Mouse (Mus musculus): ENCODE results near the gene Sult5a1.
A peak's percentile ranks its signal among the peaks of the same experiment; 100 is the strongest.
"Not testable (repeated sequence)": the region's sequence is repeated elsewhere in the genome, so short reads cannot be mapped to it uniquely, and the experiment has no call there.

The Sult5a1 gene

GRCm38 (mm10) chr8:123157888-123158465 lies at the start of gene Sult5a1:
Gene Sult5a1 (minus strand): TSS chr8:123158315.
- DNase-seq, result peak; percentile 32

DNA sequence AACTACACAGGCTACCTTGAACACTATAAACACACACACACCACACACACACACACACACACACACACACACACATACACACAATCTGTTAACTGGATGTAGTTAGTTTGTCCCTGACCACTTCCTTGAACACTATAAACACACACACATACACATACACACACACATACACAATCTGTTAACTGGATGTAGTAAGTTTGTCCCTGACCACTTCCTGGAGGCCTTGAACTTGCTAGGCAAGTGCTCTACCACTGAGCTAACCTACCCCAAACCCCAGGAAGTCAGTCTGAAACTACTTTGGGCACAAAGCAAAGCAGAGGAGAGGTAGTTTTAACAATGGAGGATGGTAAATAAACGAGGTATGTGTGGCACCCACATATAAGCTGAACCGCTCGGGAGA lies 45.5 kb upstream of the Sult5a1 start:
- DNase-seq, result no peak

DNA sequence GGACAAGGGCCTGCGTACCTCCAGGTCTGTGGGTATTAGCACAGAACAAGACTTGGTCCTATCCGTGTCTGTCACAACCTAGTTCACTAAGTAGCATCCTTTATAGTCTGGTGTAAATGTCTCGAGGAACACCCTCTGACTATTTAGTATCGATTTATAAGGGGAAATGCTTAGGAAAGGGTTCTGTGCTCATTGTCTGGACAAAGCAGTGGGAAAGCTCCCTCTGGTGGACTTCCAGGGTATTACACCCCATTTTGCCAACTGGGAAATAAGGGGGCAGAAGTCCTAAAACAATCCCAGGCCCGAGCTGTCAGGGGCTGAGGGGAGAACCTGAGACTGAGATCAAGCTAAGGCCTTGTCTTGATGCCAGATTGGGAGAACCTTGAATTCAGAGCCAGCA lies 44.2 kb upstream of the Sult5a1 start:
- DNase-seq, result peak; percentile 80

DNA sequence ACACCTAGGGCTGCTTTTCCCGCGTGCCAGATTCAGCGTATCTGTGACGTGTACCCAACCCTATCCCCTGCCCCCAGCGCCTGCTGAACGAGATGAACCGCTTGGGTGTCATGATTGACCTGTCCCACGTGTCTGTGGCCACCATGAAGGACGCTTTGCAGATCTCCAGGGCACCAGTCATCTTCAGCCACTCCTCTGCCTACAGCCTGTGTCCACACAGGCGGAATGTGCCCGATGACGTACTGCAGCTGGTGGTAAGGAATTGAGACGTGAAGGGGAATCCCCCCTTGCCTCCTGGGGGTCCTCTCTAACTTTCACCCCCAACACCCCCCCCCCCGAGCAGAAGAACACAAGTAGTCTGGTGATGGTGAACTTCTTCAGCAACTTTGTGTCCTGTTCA lies 41.7 kb upstream of the Sult5a1 start:
- no peak for DNase-seq

- DNase-seq, result not testable (repeated sequence)
Observed at GRCm38 (mm10) chr8:123197016-123197415, 38.9 kb upstream of the Sult5a1 start.

DNA sequence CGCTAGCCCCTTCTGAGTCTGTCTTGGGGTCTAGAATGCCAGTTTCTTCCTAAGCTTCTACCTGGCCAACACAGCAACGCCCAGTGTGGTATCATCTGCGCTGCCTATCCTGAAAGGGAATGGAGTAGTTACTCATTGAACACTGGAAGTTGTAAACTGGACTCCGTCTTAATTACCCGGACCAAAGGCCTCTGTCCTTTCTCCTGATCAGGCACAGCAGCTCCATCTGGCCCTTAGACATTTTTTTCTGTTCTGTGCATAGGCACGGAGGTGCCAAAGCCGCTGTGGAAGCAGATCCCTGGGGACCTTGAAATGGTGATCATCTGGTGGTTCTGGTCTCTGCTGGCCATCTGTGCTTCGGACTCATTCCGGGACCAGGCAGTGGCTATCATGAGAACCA lies 35.7 kb upstream of the Sult5a1 start:
- DNase-seq, result no peak

DNA sequence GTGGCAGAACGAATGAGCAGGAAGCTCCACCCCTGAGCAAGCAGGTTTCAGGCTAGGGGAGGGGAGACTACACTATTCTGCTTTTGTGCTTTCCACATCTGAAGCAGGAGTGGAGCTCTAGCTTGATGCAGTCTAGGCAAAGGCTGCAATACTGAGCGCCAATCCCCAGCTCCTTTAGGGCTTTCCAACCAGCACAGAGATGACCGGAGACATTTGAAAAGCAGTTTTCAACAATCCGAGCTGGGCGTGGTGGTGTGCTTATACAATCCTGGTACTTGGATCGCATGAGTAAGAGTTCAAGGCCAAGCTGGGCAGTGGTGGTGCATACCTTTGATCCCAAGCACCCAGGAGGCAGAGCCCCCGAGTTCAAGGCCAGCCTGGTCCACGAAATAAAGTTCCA lies 33.8 kb upstream of the Sult5a1 start:
- DNase-seq, result no peak

DNA sequence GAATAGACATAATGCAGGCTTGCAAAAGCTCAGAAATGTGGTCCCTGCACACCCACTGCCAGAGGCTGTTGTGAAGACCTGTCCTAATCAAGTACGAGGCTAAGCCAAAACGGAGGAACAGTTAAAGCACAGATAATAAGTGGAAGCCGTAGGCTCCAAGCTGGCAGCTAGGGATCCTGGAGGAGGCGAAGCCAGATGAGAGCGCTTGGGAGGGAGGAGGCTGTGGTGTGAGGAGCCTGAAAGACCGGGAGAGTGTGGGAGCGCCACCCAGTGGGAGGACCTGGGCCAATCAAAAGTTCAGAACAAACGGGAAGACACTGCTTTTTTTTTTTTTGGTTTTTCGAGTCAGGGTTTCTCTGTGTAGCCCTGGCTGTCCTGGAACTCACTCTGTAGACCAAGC lies 32.6 kb upstream of the Sult5a1 start:
- peak; percentile 72 for DNase-seq

DNA sequence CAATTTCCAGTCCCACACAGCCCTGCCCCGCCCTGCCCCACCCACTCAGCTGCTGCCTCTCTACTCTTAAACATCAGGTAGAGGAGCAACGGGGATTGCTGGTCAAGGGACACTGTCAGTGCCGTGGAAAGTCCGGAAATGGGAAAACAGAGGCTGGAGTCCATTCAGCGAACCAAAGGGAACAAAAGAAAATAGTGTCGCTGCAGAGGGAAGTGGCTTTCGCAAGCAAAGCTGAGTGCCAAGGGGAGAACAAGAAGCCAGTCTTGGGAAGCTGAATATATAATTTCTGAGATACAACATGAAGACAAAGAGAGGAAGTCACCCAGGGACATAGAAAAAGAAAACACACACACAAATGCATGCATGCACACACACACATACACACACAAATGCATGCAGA lies 30.7 kb upstream of the Sult5a1 start:
- no peak for DNase-seq

- DNase-seq, result no peak
Observed at GRCm38 (mm10) chr8:123188006-123188405, 29.9 kb upstream of the Sult5a1 start.

GRCm38 (mm10) chr8:123185566-123186409 lies 27.7 kb upstream of the Sult5a1 start, which contains the start of gene Dpep1:
Gene Dpep1 (plus strand): TSS chr8:123186242.
- DNase-seq, result no peak

DNA sequence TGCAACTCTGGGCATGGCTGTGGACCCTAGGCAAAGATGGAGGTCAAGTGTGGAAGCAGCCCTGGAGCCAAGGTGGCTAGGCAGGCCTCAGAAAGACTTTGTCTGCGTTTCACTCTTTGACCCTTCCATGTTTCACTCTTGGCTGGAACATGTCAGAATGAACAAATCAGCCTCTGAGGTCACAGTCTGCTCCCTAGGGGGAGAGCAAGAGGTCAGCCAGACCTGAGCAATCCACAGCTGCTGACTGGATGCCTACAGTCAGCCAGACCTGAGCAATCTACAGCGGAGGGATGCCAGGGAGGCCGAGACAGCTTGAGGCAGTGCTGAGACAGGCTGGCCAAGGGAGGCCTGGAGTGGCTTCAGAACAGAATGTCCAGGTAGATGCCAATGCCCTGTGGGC lies 23.3 kb upstream of the Sult5a1 start:
- DNase-seq, result no peak

DNA sequence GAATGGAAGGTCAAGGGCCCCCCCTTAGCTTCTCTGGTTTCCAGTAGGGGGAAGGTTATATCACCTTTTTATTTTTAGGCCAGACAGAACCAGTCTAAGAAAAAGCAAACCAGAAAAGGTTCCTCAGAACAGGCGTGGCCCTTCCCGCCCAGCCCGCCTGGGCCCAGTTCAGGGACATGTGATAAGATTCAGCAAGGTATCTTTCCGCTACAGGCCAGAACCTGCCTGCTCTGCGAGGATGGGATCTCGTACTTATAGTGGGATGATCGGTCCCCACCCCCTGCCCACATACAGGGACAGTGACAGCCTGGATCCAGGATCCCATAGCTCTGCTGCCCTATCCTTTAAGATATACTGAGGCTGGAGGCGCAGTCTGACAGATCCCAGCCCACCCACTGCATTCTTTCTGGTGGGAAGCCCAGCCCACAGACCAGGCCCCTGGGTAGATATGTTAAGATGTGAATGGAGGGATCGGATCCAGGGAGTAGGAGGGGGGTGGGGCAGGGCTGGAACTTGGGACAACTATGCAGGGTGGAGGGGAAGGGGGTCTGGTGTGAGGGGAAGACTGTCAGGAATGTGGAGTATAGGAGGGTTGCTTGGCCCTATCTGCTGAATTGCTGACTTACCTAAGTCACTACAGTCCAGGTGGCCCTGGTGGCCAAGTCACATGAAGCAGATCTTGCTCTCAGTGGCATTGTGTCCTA lies 1.9 kb downstream of the Sult5a1 start:
- DNase-seq, result no peak

DNA sequence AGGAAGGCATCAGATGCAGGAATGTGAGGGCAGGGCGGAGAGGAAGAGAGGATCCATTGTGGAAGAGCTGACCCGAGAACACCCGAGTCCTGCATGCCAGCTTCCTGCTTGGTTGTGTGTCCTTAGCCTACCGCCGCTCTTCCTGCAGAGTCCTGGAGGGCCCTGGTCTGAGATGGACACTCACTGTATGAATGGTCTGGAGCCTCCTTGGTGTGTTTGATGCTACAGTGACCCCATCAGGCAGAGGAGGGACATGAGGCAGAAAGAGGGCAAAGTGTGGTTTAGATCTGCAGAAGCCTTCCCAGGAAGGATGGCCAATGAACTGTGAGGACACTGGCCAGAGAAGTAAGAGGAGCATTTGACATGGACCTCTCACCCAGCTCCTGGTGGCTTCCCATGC lies 2.9 kb downstream of the Sult5a1 start:
- no peak for DNase-seq

DNA sequence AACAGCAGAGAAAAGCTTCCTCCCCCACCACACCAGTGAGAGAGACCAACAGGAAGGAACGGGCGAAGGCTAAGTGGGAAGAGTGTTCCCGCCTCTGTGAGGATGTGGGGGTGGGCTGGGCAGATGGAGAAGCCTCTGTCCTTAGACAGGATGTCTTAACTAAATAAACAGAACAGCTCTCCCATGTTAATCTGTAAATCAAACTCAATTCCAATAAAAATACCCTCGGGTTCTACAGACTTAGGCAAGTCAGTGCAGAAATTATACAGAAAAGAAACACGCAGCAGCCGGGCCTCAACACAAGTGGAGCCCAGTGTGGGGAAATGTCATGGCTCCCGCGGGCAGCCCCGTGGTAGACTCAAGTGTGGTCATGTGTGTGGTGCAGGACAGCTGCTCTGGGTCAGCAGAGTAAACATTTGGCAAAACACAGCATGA lies 7.4 kb downstream of the Sult5a1 start:
- DNase-seq, result no peak

GRCm38 (mm10) chr8:123146390-123146789 lies 11.7 kb downstream of the Sult5a1 start:
- DNase-seq, result no peak

GRCm38 (mm10) chr8:123145279-123145678 lies 12.8 kb downstream of the Sult5a1 start:
- DNase-seq, result peak; percentile 57

DNA sequence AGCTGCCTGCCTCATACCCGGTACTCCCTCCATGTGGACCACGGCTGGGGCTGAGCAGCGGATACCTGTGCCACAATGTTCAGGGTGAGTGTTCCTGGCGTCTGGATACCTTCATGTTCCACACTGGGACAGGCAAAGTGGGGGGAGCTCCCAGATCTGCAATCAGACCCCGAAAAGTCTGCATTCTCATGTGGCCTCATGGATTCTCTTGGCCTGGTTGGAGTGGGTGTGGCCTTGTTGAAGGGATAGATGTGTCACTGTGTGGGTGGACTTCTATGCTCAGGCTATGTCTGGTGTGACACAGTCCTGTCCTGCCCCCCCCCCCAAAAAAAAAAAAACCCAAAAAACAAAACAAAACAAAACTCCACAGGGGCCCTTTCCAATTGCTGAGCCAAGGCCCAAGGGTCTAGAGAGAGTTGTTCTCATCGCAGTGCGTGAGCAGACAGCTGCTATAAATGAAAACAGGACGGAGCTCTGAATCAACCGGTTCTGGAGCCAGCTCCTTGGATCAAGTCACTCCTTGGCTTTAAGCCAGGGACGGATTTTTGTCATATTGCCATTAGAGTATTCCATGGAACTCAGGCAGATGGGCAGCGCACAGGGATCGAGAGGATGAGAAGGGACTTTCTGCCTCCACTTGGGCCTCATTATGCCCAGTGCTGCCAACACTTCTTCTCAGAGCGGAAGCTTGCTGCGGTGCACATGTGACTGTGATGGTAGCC lies 16.2 kb downstream of the Sult5a1 start:
- DNase-seq, result no peak

- DNase-seq, result no peak
Observed at GRCm38 (mm10) chr8:123138741-123139140, 19.4 kb downstream of the Sult5a1 start.

GRCm38 (mm10) chr8:123137645-123138077 lies 20.5 kb downstream of the Sult5a1 start:
- no peak for DNase-seq

- DNase-seq, result no peak
Observed at GRCm38 (mm10) chr8:123136287-123136686, 21.8 kb downstream of the Sult5a1 start.

GRCm38 (mm10) chr8:123135806-123136205 lies 22.3 kb downstream of the Sult5a1 start:
- DNase-seq, result no peak

DNA sequence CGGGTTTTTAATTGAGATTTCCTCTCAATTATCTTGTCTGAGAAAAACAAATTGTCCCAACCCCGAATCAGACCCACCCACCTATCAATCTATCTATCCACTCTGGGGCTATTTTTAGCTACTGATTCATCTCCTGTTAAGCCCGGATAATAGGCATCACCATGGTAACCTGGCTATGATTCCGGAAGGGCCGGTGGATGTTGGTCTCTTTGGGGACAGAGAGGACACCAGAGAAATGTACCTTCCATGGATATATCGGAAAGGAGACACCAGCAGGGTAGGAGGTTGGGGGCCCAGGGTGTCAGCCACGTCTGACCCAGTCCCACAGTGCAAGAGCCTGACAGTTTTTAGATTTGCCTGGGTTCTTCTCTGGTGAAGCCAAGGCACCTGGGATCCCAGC lies 22.7 kb downstream of the Sult5a1 start:
- DNase-seq, result no peak
